Mouse (Mus musculus) G1E-ER4 (cell line): ENCODE results near the gene Fbxl14. TPM values are rescaled to one million over a fixed set of nuclear protein-coding genes. Genes with fewer than 3 reads are reported as not detected.

Source experiments
- GATA1 ChIP-seq: IDR thresholded peaks from one replicate; pipeline ENCODE4 v1.8.0; 2012; ENCODE audit warnings: low read length, inconsistent platforms
- polyA plus RNA-seq: library from polyadenylated mRNA; stranded (reverse); fragments of >175 nt; gene quantifications from 2 replicates; pipeline ENCODE4 v1.2.3, GENCODE M21; 2012

The Fbxl14 gene
- polyA plus RNA-seq = 69.0 and 80.4 TPM in 2 replicates

DNA sequence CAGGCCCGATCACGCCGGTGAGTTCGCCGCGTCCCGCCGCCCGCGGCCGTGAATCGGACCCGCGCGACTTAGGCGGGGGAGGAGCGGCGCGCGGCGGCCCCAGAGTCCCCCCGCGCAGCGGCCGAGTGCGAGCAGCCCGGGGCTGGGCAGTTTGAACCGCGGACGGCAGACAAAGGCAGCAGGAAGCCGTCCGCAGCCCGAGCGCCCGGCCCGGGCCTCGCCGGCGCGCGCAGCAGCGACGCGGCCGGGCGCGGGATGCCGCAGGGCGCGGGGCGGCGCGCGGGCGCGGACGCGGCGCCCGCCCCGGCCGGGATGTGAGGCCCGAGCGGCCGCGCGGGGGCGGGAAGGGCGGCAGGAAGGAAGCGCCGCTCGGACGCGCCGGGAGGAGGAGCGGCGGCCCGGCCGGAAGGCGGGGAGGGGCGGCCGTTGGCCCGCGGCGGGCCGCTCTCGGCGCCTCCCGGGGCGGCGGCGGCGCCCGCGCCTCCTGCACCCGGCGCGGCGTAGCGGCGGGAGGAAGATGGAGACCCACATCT lies at the start of gene Fbxl14:
TSS of gene Fbxl14 (plus strand) at position 326 of the 533 bp plus-strand sequence.
- no peak for TF ChIP-seq GATA1

GRCm38 (mm10) chr6:119430508-119430907 lies 49.0 kb upstream of the Fbxl14 start:
- no peak for TF ChIP-seq GATA1

GRCm38 (mm10) chr6:119431751-119432324 lies 47.6 kb upstream of the Fbxl14 start:
- TF ChIP-seq GATA1 = no peak

GRCm38 (mm10) chr6:119434394-119434793 lies 45.1 kb upstream of the Fbxl14 start:
- no peak for TF ChIP-seq GATA1

GRCm38 (mm10) chr6:119437894-119438761 lies 41.3 kb upstream of the Fbxl14 start:
- TF ChIP-seq GATA1 = no peak

GRCm38 (mm10) chr6:119443742-119444645 lies 35.5 kb upstream of the Fbxl14 start:
- no peak for TF ChIP-seq GATA1

DNA sequence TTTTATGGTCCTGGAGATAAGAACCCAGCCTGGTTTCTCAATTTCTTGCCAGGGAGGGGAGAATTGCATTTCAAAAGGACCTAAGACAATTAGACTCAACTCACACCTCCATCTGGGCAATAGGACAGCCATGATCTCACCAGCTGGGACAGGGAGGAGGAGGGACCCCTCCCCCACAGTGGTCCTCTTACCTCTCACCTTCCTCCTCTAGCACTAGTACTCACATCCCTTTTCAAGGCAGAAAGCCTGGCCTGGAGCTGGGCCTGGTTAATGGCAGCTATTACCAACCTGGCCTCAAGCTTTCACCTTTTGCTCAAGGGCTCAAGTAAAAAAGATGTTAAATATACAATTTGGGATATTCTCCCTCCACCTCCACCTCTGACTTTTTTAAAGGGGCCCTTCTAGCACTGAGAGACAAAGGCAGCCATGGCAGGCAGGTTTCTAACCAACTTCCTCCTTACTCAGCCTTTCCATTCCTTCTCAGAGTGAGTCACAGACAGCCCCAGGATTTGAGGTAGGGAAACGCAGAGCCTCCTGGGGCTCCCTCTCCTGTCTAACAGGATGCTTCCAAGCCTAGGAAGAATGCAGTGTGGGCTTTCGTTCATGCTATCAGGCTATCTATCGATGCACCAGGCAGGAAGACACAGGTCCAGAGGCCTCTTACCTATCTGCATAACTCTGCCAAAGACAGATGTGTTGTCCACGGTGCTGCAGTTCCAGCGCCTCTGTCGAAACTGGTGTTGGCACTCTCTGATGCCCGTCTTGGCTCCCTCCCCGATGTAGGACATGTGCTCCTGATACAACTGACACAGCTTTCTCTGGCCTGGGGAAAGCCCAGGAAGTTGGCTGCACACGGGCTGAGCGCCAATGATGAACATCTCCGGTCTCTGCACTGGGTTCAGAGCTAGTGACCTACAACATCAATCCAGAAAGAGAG lies 33.5 kb upstream of the Fbxl14 start:
- no peak for TF ChIP-seq GATA1

- TF ChIP-seq GATA1 = no peak
These were observed 31.0 kb upstream of the Fbxl14 start for GRCm38 (mm10) chr6:119448321-119449059.

- no peak for TF ChIP-seq GATA1
These were observed 30.4 kb upstream of the Fbxl14 start for GRCm38 (mm10) chr6:119449060-119449499.

GRCm38 (mm10) chr6:119450965-119451943 lies 28.2 kb upstream of the Fbxl14 start:
- no peak for TF ChIP-seq GATA1

DNA sequence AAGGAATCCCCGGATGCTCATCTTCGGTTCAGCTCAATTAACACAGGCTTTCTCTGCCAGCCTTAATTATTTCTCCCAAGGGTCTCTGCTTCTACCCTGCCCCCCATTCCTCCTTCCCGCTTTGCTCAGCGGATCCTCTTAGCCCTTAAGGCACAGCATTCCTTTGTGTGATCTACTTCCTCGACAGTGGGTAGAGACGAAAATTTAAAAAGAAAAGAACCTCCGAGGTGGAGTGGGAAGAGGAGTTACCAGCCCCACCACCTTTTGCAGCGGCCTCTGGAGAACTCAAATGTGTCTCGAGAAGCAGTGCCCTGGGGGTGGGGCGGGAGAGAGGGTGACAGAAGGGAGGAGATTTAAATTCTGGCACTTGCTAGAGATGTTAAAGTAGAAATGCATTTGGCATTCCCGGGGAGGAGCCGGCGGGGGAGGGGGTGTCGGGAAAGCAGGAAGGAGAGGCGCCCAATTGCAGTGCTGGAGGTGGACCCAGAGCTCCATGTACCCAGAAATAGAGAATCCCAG lies 27.4 kb upstream of the Fbxl14 start:
- TF ChIP-seq GATA1 = no peak

DNA sequence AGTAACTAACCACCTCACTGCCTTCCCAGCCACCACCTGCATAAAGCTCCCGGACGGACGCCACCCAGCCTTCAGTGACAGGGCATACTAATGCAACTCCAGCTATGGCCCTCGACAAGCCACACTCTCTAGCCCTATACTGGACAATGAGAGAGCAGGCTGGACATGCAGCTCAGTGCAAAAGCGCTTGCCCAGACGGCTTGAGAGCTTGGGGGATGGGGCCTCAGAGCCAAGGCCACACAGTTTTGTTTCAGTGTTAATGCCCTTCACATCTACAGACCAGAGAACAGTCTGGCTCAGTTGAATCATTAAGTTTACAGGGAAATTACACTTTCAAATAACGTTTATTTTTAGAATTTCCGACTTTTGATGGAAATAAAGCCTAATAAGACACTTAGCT lies 21.3 kb upstream of the Fbxl14 start:
- no peak for TF ChIP-seq GATA1
